Mouse (Mus musculus): ENCODE measurements at regions not wholly inside any gene's neighbourhood (a gene's known extent, or its start where the extent isn't known, plus 50 kb on each side); places are given as distances from the start of the nearest gene placed in this dataset.

- H3K9me3 ChIP-seq (ENCODE audit: low read length), result no peaks in the 10 kb centered on the region
Observed at GRCm38 (mm10) chr12:16077215-16077614, 260.5 kb upstream of the Trib2 start.

GRCm38 (mm10) chr12:16075962-16076361 is 259.2 kb upstream of the Trib2 start:
- Histone ChIP-seq H3K27me3 (ENCODE audit: insufficient read depth, low read length) (0 out of 2 replicates have a peak, but pooled peaks cover 2% of the 10 kb centered on the region), H3K9me3 (ENCODE audit: low read length) (no peaks in the 10 kb centered on the region), H3K4me1 (replicated peaks; ENCODE audit: low read depth, low read length) (no peaks in the 10 kb centered on the region), H3K4me3 (replicated peaks; ENCODE audit: low read length) (no peak overlapping the region), H3K36me3 (ENCODE audit: insufficient read depth, low read length) (no peaks in the 10 kb centered on the region)
- TF ChIP-seq CTCF (conservative IDR thresholded peaks at IDR 0.05; ENCODE audit: low read length) (no peak), POU5F1 (IDR thresholded peaks at IDR 0.05; ENCODE audit: borderline replicate concordance, low read length) (no peak), NANOG (IDR thresholded peaks at IDR 0.05; ENCODE audit: borderline replicate concordance, low read length) (no peak)

More at GRCm38 (mm10) chr12:16077215-16077614, 260.5 kb upstream of the Trib2 start:
- Histone ChIP-seq H3K4me1 (replicated peaks; ENCODE audit: low read depth, low read length) (no peaks in the 10 kb centered on the region), H3K27me3 (ENCODE audit: insufficient read depth, low read length) (0 out of 2 replicates have a peak, but pooled peaks cover 6% of the 10 kb centered on the region), H3K4me3 (replicated peaks; ENCODE audit: low read length) (no peak overlapping the region), H3K36me3 (ENCODE audit: insufficient read depth, low read length) (no peaks in the 10 kb centered on the region)
- TF ChIP-seq CTCF (conservative IDR thresholded peaks at IDR 0.05; ENCODE audit: low read length), result no peak
- TF ChIP-seq NANOG (IDR thresholded peaks at IDR 0.05; ENCODE audit: borderline replicate concordance, low read length), result no peak
- TF ChIP-seq POU5F1 (IDR thresholded peaks at IDR 0.05; ENCODE audit: borderline replicate concordance, low read length), result no peak

- H3K36me3 ChIP-seq (ENCODE audit: insufficient read depth, low read length), result no peaks in the 10 kb centered on the region
- H3K9me3 ChIP-seq (ENCODE audit: low read length), result no peaks in the 10 kb centered on the region
- TF ChIP-seq NANOG (IDR thresholded peaks at IDR 0.05; ENCODE audit: borderline replicate concordance, low read length) (no peak), CTCF (conservative IDR thresholded peaks at IDR 0.05; ENCODE audit: low read length) (no peak), POU5F1 (IDR thresholded peaks at IDR 0.05; ENCODE audit: borderline replicate concordance, low read length) (no peak)
- no peaks in the 10 kb centered on the region for H3K4me1 ChIP-seq (replicated peaks; ENCODE audit: low read depth, low read length)
- no peak overlapping the region for H3K4me3 ChIP-seq (replicated peaks; ENCODE audit: low read length)
- no peaks in the 10 kb centered on the region for H3K27me3 ChIP-seq (ENCODE audit: insufficient read depth, low read length)
Observed at GRCm38 (mm10) chr12:16068940-16069339, 252.2 kb upstream of the Trib2 start.

GRCm38 (mm10) chr12:16062689-16063088 is 246.0 kb upstream of the Trib2 start:
- H3K36me3 ChIP-seq (ENCODE audit: insufficient read depth, low read length), result no peaks in the 10 kb centered on the region
- no peak for TF ChIP-seq POU5F1 (IDR thresholded peaks at IDR 0.05; ENCODE audit: borderline replicate concordance, low read length)
- TF ChIP-seq NANOG (IDR thresholded peaks at IDR 0.05; ENCODE audit: borderline replicate concordance, low read length), result no peak
- TF ChIP-seq CTCF (conservative IDR thresholded peaks at IDR 0.05; ENCODE audit: low read length), result no peak
- no peaks in the 10 kb centered on the region for H3K27me3 ChIP-seq (ENCODE audit: insufficient read depth, low read length)
- no peaks in the 10 kb centered on the region for H3K9me3 ChIP-seq (ENCODE audit: low read length)
- H3K4me1 ChIP-seq (replicated peaks; ENCODE audit: low read depth, low read length), result no peaks in the 10 kb centered on the region
- no peak overlapping the region for H3K4me3 ChIP-seq (replicated peaks; ENCODE audit: low read length)

- no peak for TF ChIP-seq POU5F1 (IDR thresholded peaks at IDR 0.05; ENCODE audit: borderline replicate concordance, low read length)
- TF ChIP-seq NANOG (IDR thresholded peaks at IDR 0.05; ENCODE audit: borderline replicate concordance, low read length), result no peak
- no peak for TF ChIP-seq CTCF (conservative IDR thresholded peaks at IDR 0.05; ENCODE audit: low read length)
- H3K4me3 ChIP-seq (replicated peaks; ENCODE audit: low read length), result no peak overlapping the region
- no peaks in the 10 kb centered on the region for H3K27me3 ChIP-seq (ENCODE audit: insufficient read depth, low read length)
- H3K36me3 ChIP-seq (ENCODE audit: insufficient read depth, low read length), result no peaks in the 10 kb centered on the region
- no peaks in the 10 kb centered on the region for H3K9me3 ChIP-seq (ENCODE audit: low read length)
- H3K4me1 ChIP-seq (replicated peaks; ENCODE audit: low read depth, low read length), result no peaks in the 10 kb centered on the region
Observed at GRCm38 (mm10) chr12:16060461-16060860, 243.7 kb upstream of the Trib2 start.

GRCm38 (mm10) chr12:16058255-16058654 is 241.5 kb upstream of the Trib2 start:
- H3K27me3 ChIP-seq (ENCODE audit: insufficient read depth, low read length), result no peaks in the 10 kb centered on the region
- TF ChIP-seq CTCF (conservative IDR thresholded peaks at IDR 0.05; ENCODE audit: low read length) (no peak), POU5F1 (IDR thresholded peaks at IDR 0.05; ENCODE audit: borderline replicate concordance, low read length) (no peak), NANOG (IDR thresholded peaks at IDR 0.05; ENCODE audit: borderline replicate concordance, low read length) (no peak)
- no peaks in the 10 kb centered on the region for H3K4me1 ChIP-seq (replicated peaks; ENCODE audit: low read depth, low read length)
- no peaks in the 10 kb centered on the region for H3K36me3 ChIP-seq (ENCODE audit: insufficient read depth, low read length)
- no peaks in the 10 kb centered on the region for H3K9me3 ChIP-seq (ENCODE audit: low read length)
- H3K4me3 ChIP-seq (replicated peaks; ENCODE audit: low read length), result no peak overlapping the region

- Histone ChIP-seq H3K4me3 (replicated peaks; ENCODE audit: low read length) (no peak overlapping the region), H3K4me1 (replicated peaks; ENCODE audit: low read depth, low read length) (no peaks in the 10 kb centered on the region), H3K36me3 (ENCODE audit: insufficient read depth, low read length) (no peaks in the 10 kb centered on the region), H3K27me3 (ENCODE audit: insufficient read depth, low read length) (no peaks in the 10 kb centered on the region), H3K9me3 (ENCODE audit: low read length) (no peaks in the 10 kb centered on the region)
- TF ChIP-seq POU5F1 (IDR thresholded peaks at IDR 0.05; ENCODE audit: borderline replicate concordance, low read length) (no peak), CTCF (conservative IDR thresholded peaks at IDR 0.05; ENCODE audit: low read length) (no peak), NANOG (IDR thresholded peaks at IDR 0.05; ENCODE audit: borderline replicate concordance, low read length) (no peak)
Observed at GRCm38 (mm10) chr12:16056831-16057230, 240.1 kb upstream of the Trib2 start.

GRCm38 (mm10) chr12:16056216-16056615 is 239.5 kb upstream of the Trib2 start:
- Histone ChIP-seq H3K4me1 (replicated peaks; ENCODE audit: low read depth, low read length) (no peaks in the 10 kb centered on the region), H3K9me3 (ENCODE audit: low read length) (no peaks in the 10 kb centered on the region), H3K4me3 (replicated peaks; ENCODE audit: low read length) (no peak overlapping the region), H3K36me3 (ENCODE audit: insufficient read depth, low read length) (no peaks in the 10 kb centered on the region), H3K27me3 (ENCODE audit: insufficient read depth, low read length) (no peaks in the 10 kb centered on the region)
- no peak for TF ChIP-seq POU5F1 (IDR thresholded peaks at IDR 0.05; ENCODE audit: borderline replicate concordance, low read length)
- no peak for TF ChIP-seq NANOG (IDR thresholded peaks at IDR 0.05; ENCODE audit: borderline replicate concordance, low read length)
- TF ChIP-seq CTCF (conservative IDR thresholded peaks at IDR 0.05; ENCODE audit: low read length), result no peak

GRCm38 (mm10) chr12:16054591-16054990 is 237.9 kb upstream of the Trib2 start:
- Histone ChIP-seq H3K27me3 (ENCODE audit: insufficient read depth, low read length) (no peaks in the 10 kb centered on the region), H3K9me3 (ENCODE audit: low read length) (no peaks in the 10 kb centered on the region), H3K4me3 (replicated peaks; ENCODE audit: low read length) (no peak overlapping the region), H3K36me3 (ENCODE audit: insufficient read depth, low read length) (no peaks in the 10 kb centered on the region), H3K4me1 (replicated peaks; ENCODE audit: low read depth, low read length) (no peaks in the 10 kb centered on the region)
- no peak for TF ChIP-seq POU5F1 (IDR thresholded peaks at IDR 0.05; ENCODE audit: borderline replicate concordance, low read length)
- no peak for TF ChIP-seq CTCF (conservative IDR thresholded peaks at IDR 0.05; ENCODE audit: low read length)
- TF ChIP-seq NANOG (IDR thresholded peaks at IDR 0.05; ENCODE audit: borderline replicate concordance, low read length), result no peak
